ENCODE assay signal across 8 mouse cellular contexts in the genomic region with DNA sequence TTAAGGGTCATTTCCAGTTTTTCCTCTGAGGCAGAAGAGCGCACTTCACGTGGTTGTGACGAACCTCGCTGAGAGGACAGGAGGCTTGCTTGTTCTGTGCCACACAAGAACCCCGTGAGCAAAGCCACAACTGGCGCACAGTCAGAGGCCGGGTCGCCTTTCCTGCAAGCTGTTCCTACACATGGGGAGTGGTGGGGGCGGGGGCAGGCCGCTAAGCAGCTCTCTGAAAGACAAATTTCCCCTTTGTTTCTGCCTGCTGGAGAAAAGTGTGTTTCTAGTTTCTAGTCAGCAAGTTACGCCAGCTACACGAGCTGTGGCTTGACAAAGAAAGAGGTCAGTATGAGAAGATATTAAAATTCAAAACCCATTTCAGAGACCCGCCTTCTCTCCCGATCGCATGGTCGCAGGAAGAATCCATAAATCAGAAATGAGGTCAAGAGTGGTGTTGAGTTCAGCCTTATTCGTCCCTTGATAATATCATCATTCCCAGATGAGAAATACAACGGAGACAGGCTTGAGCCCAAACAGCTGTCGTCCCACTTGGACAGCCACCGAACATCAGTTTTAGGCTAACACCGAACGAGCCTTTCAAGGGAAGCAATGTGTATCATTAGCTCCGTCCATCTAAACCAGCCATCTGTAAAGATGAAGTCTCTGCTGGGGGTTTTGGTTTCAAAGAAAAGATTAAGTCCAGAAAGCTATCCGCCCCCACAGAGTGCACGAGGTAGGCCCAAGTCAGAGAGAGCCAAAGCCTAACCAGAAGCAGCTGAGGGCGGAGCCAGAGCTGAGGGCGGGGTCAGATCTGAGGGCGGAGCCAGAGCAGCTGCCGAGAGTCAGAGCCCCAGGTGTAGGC. TPM values are rescaled to one million over a fixed set of nuclear protein-coding genes. Genes with fewer than 3 reads are reported as not detected.
A peak's percentile ranks its signal among the peaks of the same experiment; 100 is the strongest.
DNase-seq lines count a peak whose midpoint lies in the region; ATAC-seq and TF ChIP-seq lines count a peak whose summit lies in the region.

No protein-coding gene starts in this region.

- no peaks in the 10 kb centered on the region for H3K27me3 ChIP-seq in neural tube, embryonic 15.5 days (replicated peaks)

- TF ChIP-seq CTCF in layer of hippocampus, adult 2 months (conservative IDR thresholded peaks at IDR 0.05) = no peak

- ATAC-seq in granulocyte monocyte progenitor cell, adult 5-6 weeks (replicated peaks; ENCODE audit: poor library complexity, severe bottlenecking) = peak; percentile 80
- ATAC-seq in neural tube, embryonic 15.5 days (ENCODE audit: low FRiP score) = no peak

- H3K27ac ChIP-seq in layer of hippocampus, adult 2 months = peak overlapping the region; percentile 28; the same call in 1 of the 2 replicates
- peak overlapping the region; percentile 70 for H3K27ac ChIP-seq in neural tube, embryonic 15.5 days (replicated peaks)

- no peak overlapping the region for H3K9ac ChIP-seq in neural tube, embryonic 15.5 days (replicated peaks)

- peak; percentile 19 to 31 for DNase-seq in layer of hippocampus, adult 2 months (ENCODE audit: low spot score in 2 of 2)
- DNase-seq in layer of hippocampus, postnatal 25 days (ENCODE audit: extremely low spot score in 1 of 2, low spot score in 1 of 2) = no peak
- DNase-seq in c-Kit-positive CD71-positive TER-119-positive erythroid progenitor cells, embryonic 14.5 days (ENCODE audit: low spot score) = peak; percentile 64
- DNase-seq in kidney, adult 8-10 months = peak; percentile 64 to 77
- peak; percentile 80 to 81 for DNase-seq in lung, adult 18-20 months
- peak; percentile 86 to 88 for DNase-seq in thymus, postnatal 10 days (ENCODE audit: low spot score in 2 of 2)

- H3K4me1 ChIP-seq in neural tube, embryonic 15.5 days = peaks cover 35% of the 10 kb centered on the region

- H3K4me3 ChIP-seq in layer of hippocampus, adult 2 months = no peak overlapping the region
- H3K4me3 ChIP-seq in neural tube, embryonic 15.5 days (replicated peaks) = no peak overlapping the region

- H3K4me2 ChIP-seq in neural tube, embryonic 15.5 days = 0 out of 2 replicates have a peak overlapping the region, but pooled peaks have one; percentile 16

- 36% methylated on average over 29 of the region's 29 CpGs for WGBS in neural tube, embryonic 15.5 days

- no peaks in the 10 kb centered on the region for H3K9me3 ChIP-seq in neural tube, embryonic 15.5 days (replicated peaks)

- H3K36me3 ChIP-seq in neural tube, embryonic 15.5 days = no peaks in the 10 kb centered on the region

RNA-seq across cellular contexts. Expression of a gene that starts 30.8 kb away (rescaled TPM):
- 1 to 10 TPM; 8.8 to 9.3 TPM for total RNA-seq in layer of hippocampus, adult 2 months (2021)
- 10 to 100 TPM in 1 of 2 experiments, 1 to 10 TPM in 1; 7.6 to 10.4 TPM for total RNA-seq in layer of hippocampus, postnatal 25 days (2021)
- total RNA-seq in granulocyte monocyte progenitor cell, adult 5-6 weeks (2014; fragmentation: Nextera tagmentation) = 22.4 and 30.6 TPM in 2 replicates
- total RNA-seq in granulocyte monocyte progenitor cell, adult 5-6 weeks (2017) = 21.0 and 22.5 TPM in 2 replicates
- 6.7 and 7.1 TPM in 2 replicates for polyA plus RNA-seq in neural tube, embryonic 15.5 days (2015; fragmentation: Nextera tagmentation; extraction: Ambion mirVana)

Comparison
In these comparisons a context has a peak if more than half of its experiments do, and no peak if none do; other contexts are left out.
1. DNase-seq: peak in layer of hippocampus, adult 2 months (2 of 2), c-Kit-positive CD71-positive TER-119-positive erythroid progenitor cells, embryonic 14.5 days (single experiment), kidney, adult 8-10 months (2 of 2), lung, adult 18-20 months (2 of 2) and thymus, postnatal 10 days (2 of 2); none in layer of hippocampus, postnatal 25 days (0 of 2).